Mouse (Mus musculus) midbrain, embryonic 14.5 days (tissue): ENCODE measurements at regions not wholly inside any gene's neighbourhood (a gene's known extent, or its start where the extent isn't known, plus 50 kb on each side); places are given as distances from the start of the nearest gene placed in this dataset.

Experiments
- ATAC-seq: fragments of 200-750 bp; cut with Nextera tagmentation; 2 replicates; pipeline ENCODE4 v1.8.0; 2017; ENCODE audit warnings: moderate number of reproducible peaks, moderate library complexity; ENCODE audit not compliant: low FRiP score, low TSS enrichment
- DNase-seq: peaks from one replicate; pipeline ENCODE4 v3.0.0-alpha.2; 2015
- H3K27ac ChIP-seq: fragments of 300-500 bp; sonication (generic); replicated peaks from 2 replicates; pipeline ENCODE4 v1.5.1; 2014; ENCODE audit warnings: mild to moderate bottlenecking, low read depth, low read length, moderate library complexity
- H3K27me3 ChIP-seq: fragments of 300-500 bp; sonication (generic); 2 replicates; pipeline ENCODE4 v1.6.1; 2014; ENCODE audit warnings: low read length, control low read depth, mixed read lengths; ENCODE audit not compliant: control insufficient read depth, insufficient read depth
- H3K36me3 ChIP-seq: fragments of 300-500 bp; sonication (generic); 2 replicates; pipeline ENCODE4 v1.6.1; 2014; ENCODE audit warnings: low read length, control low read depth; ENCODE audit not compliant: control insufficient read depth, insufficient read depth
- H3K4me1 ChIP-seq: fragments of 300-500 bp; sonication (generic); 2 replicates; pipeline ENCODE4 v1.6.1; 2014; ENCODE audit warnings: mild to moderate bottlenecking, antibody characterized with exemption, low read length, control low read depth; ENCODE audit not compliant: control insufficient read depth, insufficient read depth
- H3K4me2 ChIP-seq: fragments of 300-500 bp; sonication (generic); 2 replicates; pipeline ENCODE4 v1.6.1; 2014; ENCODE audit warnings: mild to moderate bottlenecking, low read length, moderate library complexity
- H3K4me3 ChIP-seq: fragments of 300-500 bp; sonication (generic); replicated peaks from 2 replicates; pipeline ENCODE4 v1.5.1; 2014; ENCODE audit warnings: low read depth, low read length
- H3K9ac ChIP-seq: fragments of 300-500 bp; sonication (generic); replicated peaks from 2 replicates; pipeline ENCODE4 v1.6.1; 2014; ENCODE audit warnings: mild to moderate bottlenecking, low read length, moderate library complexity
- H3K9me3 ChIP-seq: fragments of 300-500 bp; sonication (generic); 2 replicates; pipeline ENCODE4 v1.6.1; 2016; ENCODE audit warnings: low read length, control low read depth, mixed read lengths; ENCODE audit not compliant: control insufficient read depth
- WGBS: fragments of 180-500 bp; shearing (Covaris S2); extraction: QIAGEN DNeasy Blood & Tissue Kit; methylation state at CpG from one replicate; pipeline ENCODE4 v1.1.7; 2014; 5-methylcytosine and 5-hydroxymethylcytosine counted together

DNA sequence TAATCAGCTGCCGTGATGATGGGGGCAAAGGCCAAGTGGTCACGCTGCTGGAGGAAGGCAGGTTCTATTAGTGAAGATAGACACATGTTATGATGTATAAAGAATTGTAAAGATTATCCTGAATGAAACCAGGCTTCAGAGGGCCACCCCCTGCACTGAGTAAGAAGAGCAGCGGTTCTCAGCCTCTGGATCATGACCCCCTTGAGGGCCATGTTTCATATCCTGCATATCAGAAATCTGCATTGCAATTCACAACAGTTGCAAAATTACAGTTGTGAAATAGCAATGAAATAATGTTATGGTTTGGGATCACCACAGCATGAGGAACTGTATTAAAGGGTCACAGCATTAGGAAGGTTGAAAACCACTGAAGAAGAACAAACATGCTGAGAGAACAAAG lies 162.5 kb upstream of the Zranb2 start:
- Histone ChIP-seq H3K9ac (no peak overlapping the region), H3K36me3 (no peaks in the 10 kb centered on the region), H3K9me3 (0 out of 2 replicates have a peak, but pooled peaks cover 5% of the 10 kb centered on the region), H3K27me3 (no peaks in the 10 kb centered on the region), H3K4me2 (no peak overlapping the region), H3K4me3 (no peak overlapping the region), H3K27ac (no peak overlapping the region), H3K4me1 (no peaks in the 10 kb centered on the region)
- DNase-seq (no peak), ATAC-seq (no peak)
- 81% methylated on average over 3 of the region's 3 CpGs for WGBS

DNA sequence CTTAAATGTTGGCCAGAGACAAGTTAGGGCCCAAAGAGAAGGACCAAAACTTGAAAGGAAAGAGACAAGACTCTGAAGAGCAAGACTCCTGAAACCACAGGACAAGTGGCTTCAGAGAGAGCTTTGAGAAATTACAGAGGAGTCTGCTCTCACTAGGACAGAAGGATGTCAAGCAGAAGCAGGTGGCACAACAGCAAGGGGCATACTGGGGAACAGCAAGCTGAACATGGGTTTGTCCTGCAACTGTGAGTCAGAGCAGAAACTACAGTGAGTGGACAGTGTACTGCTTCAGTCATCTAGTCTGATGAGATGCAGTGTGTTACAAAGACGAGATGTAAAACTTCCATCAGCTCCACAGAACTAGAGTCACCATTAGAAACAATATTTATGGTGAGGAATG lies 160.6 kb upstream of the Zranb2 start:
- Histone ChIP-seq H3K4me1 (no peaks in the 10 kb centered on the region), H3K4me3 (no peak overlapping the region), H3K36me3 (no peaks in the 10 kb centered on the region), H3K27ac (no peak overlapping the region), H3K9me3 (no peaks in the 10 kb centered on the region), H3K27me3 (no peaks in the 10 kb centered on the region), H3K4me2 (no peak overlapping the region), H3K9ac (no peak overlapping the region)
- 78% methylated on average over 1 of the region's 1 CpGs for WGBS
- DNase-seq (no peak), ATAC-seq (no peak)

DNA sequence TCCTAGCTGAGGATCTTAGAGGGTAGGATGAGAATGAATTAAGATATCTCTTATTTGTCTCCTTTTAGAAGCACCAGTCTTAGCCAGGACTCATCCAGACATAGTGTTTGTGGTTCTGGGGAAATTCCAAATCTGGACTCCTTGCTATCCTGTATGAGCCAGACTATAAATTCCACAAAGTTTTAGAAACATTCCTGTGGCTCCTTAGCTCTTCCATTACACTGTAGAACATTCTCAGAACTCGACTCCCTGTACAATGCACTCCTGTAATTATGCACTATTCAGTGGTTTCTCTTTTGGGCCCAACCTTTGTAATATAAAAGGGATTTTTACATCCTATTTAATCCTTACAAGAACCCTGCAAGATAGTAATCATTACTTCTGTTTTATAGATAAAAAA lies 159.8 kb upstream of the Zranb2 start:
- ATAC-seq (no peak), DNase-seq (no peak)
- Histone ChIP-seq H3K9ac (no peak overlapping the region), H3K27me3 (no peaks in the 10 kb centered on the region), H3K4me2 (no peak overlapping the region), H3K4me1 (no peaks in the 10 kb centered on the region), H3K36me3 (no peaks in the 10 kb centered on the region), H3K9me3 (no peaks in the 10 kb centered on the region), H3K27ac (no peak overlapping the region), H3K4me3 (no peak overlapping the region)
- 76% methylated on average over 1 of the region's 1 CpGs for WGBS

DNA sequence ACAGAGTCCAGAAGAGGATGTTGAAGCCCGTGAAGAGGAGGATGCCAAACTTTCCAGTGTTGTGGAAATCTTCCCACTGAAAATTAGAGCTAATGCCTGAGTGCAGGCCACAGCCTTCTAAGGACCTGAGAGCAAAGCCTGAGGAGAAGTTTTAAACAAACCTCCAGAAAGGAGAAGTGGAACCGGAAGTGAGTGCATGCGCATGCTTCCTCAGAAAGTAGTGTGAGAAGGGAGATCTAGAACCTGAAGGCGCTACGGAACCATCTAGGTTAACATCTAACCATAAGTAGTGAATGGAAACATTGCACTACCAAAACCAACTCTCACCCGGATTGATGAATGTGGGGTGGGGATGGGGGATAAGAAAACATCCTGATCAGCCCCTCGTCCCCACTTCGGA lies 156.4 kb upstream of the Zranb2 start:
- H3K4me1 ChIP-seq: no peaks in the 10 kb centered on the region
- no peak for DNase-seq
- no peak for ATAC-seq
- no peaks in the 10 kb centered on the region for H3K27me3 ChIP-seq
- no peak overlapping the region for H3K9ac ChIP-seq
- 95% methylated on average over 8 of the region's 8 CpGs for WGBS
- no peak overlapping the region for H3K27ac ChIP-seq
- H3K36me3 ChIP-seq: no peaks in the 10 kb centered on the region
- H3K9me3 ChIP-seq: no peaks in the 10 kb centered on the region
- no peak overlapping the region for H3K4me3 ChIP-seq
- no peak overlapping the region for H3K4me2 ChIP-seq

DNA sequence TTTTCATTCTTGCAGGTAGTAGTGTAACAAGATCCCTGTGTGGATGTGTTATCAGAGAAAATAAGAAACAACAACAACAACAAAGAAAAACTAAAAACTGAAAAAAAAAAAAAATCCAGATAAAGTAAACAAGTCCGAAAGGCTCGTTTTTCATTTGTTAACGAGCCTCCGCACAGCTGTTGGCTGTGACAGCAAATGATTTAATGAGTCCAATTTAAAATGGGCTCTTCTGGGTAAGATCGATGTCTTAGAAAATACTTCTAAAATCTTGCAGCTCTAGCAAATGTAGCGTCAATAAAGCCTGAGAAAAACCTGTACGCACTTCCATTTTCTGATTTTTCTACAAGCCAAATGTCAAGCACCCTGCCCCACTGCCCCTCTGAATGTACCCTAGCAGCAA lies 155.8 kb upstream of the Zranb2 start:
- H3K9me3 ChIP-seq: no peaks in the 10 kb centered on the region
- no peak overlapping the region for H3K27ac ChIP-seq
- no peaks in the 10 kb centered on the region for H3K4me1 ChIP-seq
- no peak overlapping the region for H3K4me2 ChIP-seq
- H3K36me3 ChIP-seq: no peaks in the 10 kb centered on the region
- ATAC-seq (no peak), DNase-seq (no peak)
- 90% methylated on average over 7 of the region's 7 CpGs for WGBS
- H3K27me3 ChIP-seq: no peaks in the 10 kb centered on the region
- no peak overlapping the region for H3K4me3 ChIP-seq
- H3K9ac ChIP-seq: no peak overlapping the region

DNA sequence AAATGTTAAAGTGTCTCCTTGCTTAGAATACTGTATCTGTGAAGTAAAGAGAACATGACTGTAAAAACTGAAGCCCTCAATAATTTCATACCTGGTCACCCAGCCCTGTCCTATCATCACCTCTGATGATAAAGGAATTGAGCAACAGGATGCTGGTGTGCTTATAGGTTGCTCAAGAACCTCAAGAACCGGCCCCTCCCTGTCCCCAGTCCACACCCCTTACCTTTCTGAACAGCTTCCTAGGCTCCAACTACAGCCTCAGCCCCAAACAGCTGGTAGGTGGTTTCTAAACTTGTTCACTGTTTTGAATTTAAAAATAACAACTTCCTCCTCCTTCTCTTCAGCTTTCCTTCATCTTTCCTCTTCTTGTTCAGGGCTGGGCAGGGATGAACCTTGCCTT lies 142.1 kb upstream of the Zranb2 start:
- no peak for ATAC-seq

DNA sequence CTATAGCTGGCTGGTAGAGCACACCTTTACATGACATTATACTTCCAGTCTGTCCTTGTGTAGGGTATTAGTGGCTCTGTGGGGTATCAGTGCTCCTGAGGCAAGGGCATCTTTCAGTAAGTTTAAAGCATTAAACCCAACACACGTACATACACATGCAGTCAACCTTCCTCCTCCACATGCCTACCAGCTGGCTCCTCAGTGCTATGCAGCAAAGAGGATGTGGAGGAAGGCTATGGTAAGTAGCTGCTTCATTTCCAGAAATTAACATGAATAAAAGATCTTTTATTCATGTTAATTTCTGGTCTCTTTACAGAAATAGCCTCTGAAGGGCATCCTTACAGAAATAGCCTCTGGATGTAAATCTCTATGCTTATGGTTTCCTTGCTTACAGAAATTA lies 140.1 kb upstream of the Zranb2 start:
- Histone ChIP-seq H3K36me3 (no peaks in the 10 kb centered on the region), H3K4me2 (no peak overlapping the region), H3K9me3 (no peaks in the 10 kb centered on the region), H3K27ac (no peak overlapping the region), H3K4me3 (no peak overlapping the region), H3K27me3 (no peaks in the 10 kb centered on the region), H3K4me1 (no peaks in the 10 kb centered on the region), H3K9ac (no peak overlapping the region)
- ATAC-seq (no peak), DNase-seq (no peak)
- WGBS: 69% methylated on average over 1 of the region's 1 CpGs

More for the DNA sequence above, 142.1 kb upstream of the Zranb2 start:
- Histone ChIP-seq H3K27ac (no peak overlapping the region), H3K4me3 (no peak overlapping the region), H3K9me3 (no peaks in the 10 kb centered on the region), H3K9ac (no peak overlapping the region), H3K36me3 (no peaks in the 10 kb centered on the region), H3K27me3 (no peaks in the 10 kb centered on the region), H3K4me2 (no peak overlapping the region), H3K4me1 (no peaks in the 10 kb centered on the region)
- WGBS: 76% methylated on average over 1 of the region's 1 CpGs
- DNase-seq: no peak

DNA sequence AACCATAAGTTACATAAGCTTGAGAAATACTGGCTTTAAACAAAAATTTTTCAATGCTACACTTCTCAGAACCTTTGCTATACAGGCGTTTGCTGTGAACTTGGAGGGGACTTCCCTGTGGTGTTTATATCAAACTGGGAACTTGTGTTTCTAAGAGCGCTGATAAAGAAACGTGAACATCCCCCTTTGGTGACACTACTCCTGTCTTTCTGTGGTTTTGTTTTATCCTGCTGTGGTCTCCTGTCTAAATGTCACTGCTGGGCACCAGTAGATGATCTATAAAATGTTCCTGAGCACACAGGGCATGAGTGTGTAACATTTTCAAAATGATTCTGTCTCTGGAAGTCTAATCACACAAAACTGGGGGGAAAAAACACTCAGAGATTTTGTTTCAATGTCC lies 134.1 kb upstream of the Zranb2 start:
- Histone ChIP-seq H3K9me3 (no peaks in the 10 kb centered on the region), H3K27ac (no peak overlapping the region), H3K36me3 (no peaks in the 10 kb centered on the region), H3K4me1 (no peaks in the 10 kb centered on the region), H3K27me3 (no peaks in the 10 kb centered on the region), H3K4me3 (no peak overlapping the region), H3K9ac (no peak overlapping the region), H3K4me2 (no peak overlapping the region)
- ATAC-seq (no peak), DNase-seq (no peak)
- WGBS: 81% methylated on average over 3 of the region's 3 CpGs

DNA sequence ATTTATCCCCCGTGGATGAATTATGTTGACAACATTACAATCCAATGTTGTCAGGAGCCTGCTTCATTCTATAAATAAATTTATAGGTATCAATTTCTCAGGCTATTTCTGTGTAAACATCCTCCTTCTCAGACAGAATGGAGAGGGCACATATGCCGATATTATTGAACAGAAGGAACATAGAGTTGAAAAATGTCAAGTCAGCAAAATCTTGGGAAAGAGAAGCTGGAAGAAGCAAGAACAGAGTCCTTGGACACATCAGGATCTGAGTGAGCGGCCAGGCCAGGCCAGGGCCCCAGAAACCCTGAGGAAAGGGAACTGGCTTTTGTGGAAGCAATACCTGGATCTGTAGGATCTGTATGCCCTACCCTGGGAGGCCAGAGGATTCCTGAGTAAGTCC lies 129.9 kb upstream of the Zranb2 start:
- Histone ChIP-seq H3K36me3 (no peaks in the 10 kb centered on the region), H3K9me3 (no peaks in the 10 kb centered on the region), H3K27me3 (no peaks in the 10 kb centered on the region), H3K4me1 (no peaks in the 10 kb centered on the region), H3K4me2 (no peak overlapping the region), H3K9ac (no peak overlapping the region), H3K27ac (no peak overlapping the region), H3K4me3 (no peak overlapping the region)
- 94% methylated on average over 3 of the region's 3 CpGs for WGBS
- ATAC-seq (no peak), DNase-seq (no peak)
